Comparison of ENCODE assay signal across 30 mouse cellular contexts in the genomic region with DNA sequence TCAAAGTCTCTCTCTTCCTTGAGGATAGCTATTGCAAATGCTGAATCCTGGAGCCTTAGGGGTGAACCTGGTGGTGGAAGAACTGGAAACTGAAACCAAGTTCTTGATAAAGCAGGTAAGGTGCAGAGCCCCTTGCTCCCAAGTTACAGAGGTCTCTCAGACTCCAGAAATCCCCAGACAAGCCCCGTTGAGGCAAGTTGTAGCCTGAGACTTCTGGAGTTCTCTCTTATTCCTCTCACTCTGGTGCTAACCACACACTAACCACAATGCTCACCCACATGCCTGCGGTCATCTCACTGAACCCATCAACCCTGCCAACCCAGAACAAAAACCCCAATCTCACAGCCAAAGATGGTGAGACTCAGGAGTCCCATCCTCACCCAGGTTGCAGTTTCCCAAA. TPM values are rescaled to one million over a fixed set of nuclear protein-coding genes. Genes with fewer than 3 reads are reported as not detected.
A peak's percentile ranks its signal among the peaks of the same experiment; 100 is the strongest.
DNase-seq lines count a peak whose midpoint lies in the region; ATAC-seq and TF ChIP-seq lines count a peak whose summit lies in the region.
"Had no signal": no experiment of that assay in that cellular context is flagged by ENCODE, and none has a peak within 500 bp of the region (broad histone marks: within the 10 kb centered on the region; RNA-seq: fewer than 3 reads in every experiment).

No protein-coding gene starts in this region.

- no peak for TF ChIP-seq CTCF in layer of hippocampus, adult 2 months (conservative IDR thresholded peaks at IDR 0.05)

- DNase-seq in 3T3-L1 (ENCODE audit: low read depth, low spot score), result peak; percentile 42
- peak; percentile 62 for DNase-seq in CD4-positive helper T cell, adult 2 months (ENCODE audit: low read depth, low spot score)
- peak; percentile 46 for DNase-seq in naive thymus-derived CD4-positive, alpha-beta T cell, adult 2 months (ENCODE audit: low read depth)
- DNase-seq in thymus, postnatal 25 days, result peak; percentile 51
- no peak for DNase-seq in layer of hippocampus, adult 2 months (ENCODE audit: low spot score in 2 of 2)
- no peak for DNase-seq in Muller cell, postnatal 12 days (ENCODE audit: inconsistent ontology term)
- DNase-seq: adrenal gland, postnatal 10 days; cerebellum, adult 8-10 months; cerebellum, postnatal 36 days; embryo, embryonic 11 days; heart, postnatal 4 days; kidney, postnatal 36 days; layer of hippocampus, adult 9-11 months; left cerebral cortex, postnatal 4 days; lung, postnatal 36 days had no signal

- peaks cover 8% of the 10 kb centered on the region for H3K36me3 ChIP-seq in heart, embryonic 11.5 days (ENCODE audit: control insufficient read depth, insufficient read depth, low read length)

- no peak for ATAC-seq in heart, embryonic 11.5 days (replicated peaks; ENCODE audit: insufficient number of reproducible peaks, low FRiP score, low TSS enrichment)
- ATAC-seq: forebrain, embryonic 13.5 days; intestine, embryonic 15.5 days; midbrain, embryonic 16.5 days had no signal

- no peaks in the 10 kb centered on the region for H3K9me3 ChIP-seq in heart, embryonic 11.5 days (replicated peaks; ENCODE audit: control insufficient read depth, low read length)
- H3K9me3 ChIP-seq: embryonic facial prominence, embryonic 13.5 days; forebrain, embryonic 13.5 days; G1E; intestine, embryonic 15.5 days; kidney, embryonic 15.5 days; limb, embryonic 15.5 days; lung, embryonic 15.5 days had no signal

- H3K4me3 ChIP-seq in layer of hippocampus, adult 2 months, result no peak overlapping the region
- H3K4me3 ChIP-seq in heart, embryonic 11.5 days (ENCODE audit: low read depth, low read length), result no peak overlapping the region
- H3K4me3 ChIP-seq: embryonic facial prominence, embryonic 13.5 days; erythroblast, embryonic 14.5 days; forebrain, embryonic 13.5 days; intestine, embryonic 15.5 days; kidney, embryonic 15.5 days; limb, embryonic 15.5 days; lung, embryonic 15.5 days had no signal

- WGBS in heart, embryonic 11.5 days (ENCODE audit: insufficient replicate concordance), result 81% methylated on average over 2 of the region's 2 CpGs

- H3K27ac ChIP-seq in layer of hippocampus, adult 2 months, result no peak overlapping the region
- no peak overlapping the region for H3K27ac ChIP-seq in heart, embryonic 11.5 days (ENCODE audit: low read depth, low read length)
- H3K27ac ChIP-seq: embryonic facial prominence, embryonic 13.5 days; forebrain, embryonic 13.5 days; hindbrain, embryonic 14.5 days; intestine, embryonic 15.5 days; kidney, embryonic 15.5 days; liver, embryonic 14.5 days; lung, embryonic 15.5 days; stomach, postnatal 0 days had no signal

- peaks cover 13% of the 10 kb centered on the region; the same call in 1 of the 2 replicates for H3K4me1 ChIP-seq in heart, embryonic 11.5 days (ENCODE audit: control insufficient read depth, insufficient read depth, low read length)

- H3K4me2 ChIP-seq in heart, embryonic 11.5 days, result no peak overlapping the region
- H3K4me2 ChIP-seq: embryonic facial prominence, embryonic 13.5 days; forebrain, embryonic 13.5 days; hindbrain, embryonic 14.5 days; intestine, embryonic 15.5 days; kidney, embryonic 15.5 days; limb, embryonic 15.5 days; lung, embryonic 15.5 days had no signal

- H3K9ac ChIP-seq in heart, embryonic 11.5 days (ENCODE audit: low read depth, low read length), result no peak overlapping the region
- H3K9ac ChIP-seq: embryonic facial prominence, embryonic 13.5 days; forebrain, embryonic 13.5 days; hindbrain, embryonic 14.5 days; intestine, embryonic 15.5 days; kidney, embryonic 15.5 days; limb, embryonic 15.5 days; liver, embryonic 14.5 days; lung, embryonic 15.5 days had no signal

- no peaks in the 10 kb centered on the region for H3K27me3 ChIP-seq in heart, embryonic 11.5 days (ENCODE audit: control insufficient read depth, insufficient read depth, low read length)
- H3K27me3 ChIP-seq: embryonic facial prominence, embryonic 13.5 days; forebrain, embryonic 13.5 days; intestine, embryonic 15.5 days; kidney, embryonic 15.5 days; limb, embryonic 15.5 days; lung, embryonic 15.5 days had no signal

RNA-seq across cellular contexts. Expression of a gene that starts 1.4 kb away (rescaled TPM):
- total RNA-seq in layer of hippocampus, adult 2 months (2021), result under 1 TPM in 1 of 2 experiments, not detected in 1; 0.27 TPM
- polyA plus RNA-seq in heart, embryonic 11.5 days (2014; fragmentation: Nextera tagmentation; extraction: Ambion mirVana), result 0.10 and 0.14 TPM in 2 replicates
- total RNA-seq: G1E; gastrocnemius, adult 8-10 months; heart, postnatal 4 days; neutrophil, adult 5-6 weeks had no signal
- polyA plus RNA-seq: forebrain, embryonic 13.5 days; hindbrain, embryonic 14.5 days; intestine, embryonic 15.5 days; kidney, embryonic 15.5 days; lung, embryonic 15.5 days had no signal

RNA-seq across cellular contexts. Expression of a gene that starts 1.6 kb away (rescaled TPM):
- total RNA-seq in layer of hippocampus, adult 2 months (2021), result 10 to 100 TPM; 51.9 to 55.2 TPM
- 197 and 237 TPM in 2 replicates for polyA plus RNA-seq in heart, embryonic 11.5 days (2014; fragmentation: Nextera tagmentation; extraction: Ambion mirVana)

RNA-seq across cellular contexts. Expression of a gene that starts 19.0 kb away (rescaled TPM):
- total RNA-seq in layer of hippocampus, adult 2 months (2021), result 100 to 1,000 TPM in 1 of 2 experiments, 10 to 100 TPM in 1; 96.7 to 101 TPM
- 40.3 and 43.2 TPM in 2 replicates for polyA plus RNA-seq in heart, embryonic 11.5 days (2014; fragmentation: Nextera tagmentation; extraction: Ambion mirVana)

RNA-seq across cellular contexts. Expression of a gene that starts 19.1 kb away (rescaled TPM):
- 10 to 100 TPM; 35.9 to 36.9 TPM for total RNA-seq in layer of hippocampus, adult 2 months (2021)
- polyA plus RNA-seq in heart, embryonic 11.5 days (2014; fragmentation: Nextera tagmentation; extraction: Ambion mirVana), result 32.0 and 32.1 TPM in 2 replicates

RNA-seq across cellular contexts. Expression of a gene that starts 24.7 kb away (rescaled TPM):
- total RNA-seq in layer of hippocampus, adult 2 months (2021), result 100 to 1,000 TPM; 245 to 261 TPM
- polyA plus RNA-seq in heart, embryonic 11.5 days (2014; fragmentation: Nextera tagmentation; extraction: Ambion mirVana), result 428 and 468 TPM in 2 replicates

Comparison
In these comparisons a context has a peak if more than half of its experiments do, and no peak if none do; other contexts are left out.
1. DNase-seq: peak in 3T3-L1 (single experiment), CD4-positive helper T cell, adult 2 months (single experiment), naive thymus-derived CD4-positive, alpha-beta T cell, adult 2 months (single experiment) and thymus, postnatal 25 days (single experiment); none in layer of hippocampus, adult 2 months (0 of 2) and Muller cell, postnatal 12 days (single experiment).